Mouse (Mus musculus) layer of hippocampus, adult 2 months (tissue): ENCODE data around the gene Kcnma1. TPM values are rescaled to one million over a fixed set of nuclear protein-coding genes. Genes with fewer than 3 reads are reported as not detected.
A peak's percentile ranks its signal among the peaks of the same experiment; 100 is the strongest.

Source experiments
- DNase-seq, 2 experiments: peaks; one replicate each; pipeline ENCODE4 v3.0.0; 2022; ENCODE audit warnings: low spot score in 2 of 2
- H3K27ac ChIP-seq: fragments of 200-600 bp; 2 replicates; pipeline ENCODE4 v1.8.1; 2022
- H3K4me3 ChIP-seq: fragments of 200-600 bp; 2 replicates; pipeline ENCODE4 v1.8.1; 2022; ENCODE audit warnings: mild to moderate bottlenecking
- CTCF ChIP-seq: fragments of 200-600 bp; conservative IDR thresholded peaks from 2 replicates; pipeline ENCODE4 v1.8.1; 2022; ENCODE audit warnings: antibody characterized with exemption, mild to moderate bottlenecking, moderate library complexity
- total RNA-seq, 2 experiments: library from RNA; stranded (reverse); gene quantifications; 2 replicates each; pipeline ENCODE4 v1.2.3; 2021

The Kcnma1 gene
- total RNA-seq, 2 experiments from 2014 or later, result 141 to 145 TPM

DNA sequence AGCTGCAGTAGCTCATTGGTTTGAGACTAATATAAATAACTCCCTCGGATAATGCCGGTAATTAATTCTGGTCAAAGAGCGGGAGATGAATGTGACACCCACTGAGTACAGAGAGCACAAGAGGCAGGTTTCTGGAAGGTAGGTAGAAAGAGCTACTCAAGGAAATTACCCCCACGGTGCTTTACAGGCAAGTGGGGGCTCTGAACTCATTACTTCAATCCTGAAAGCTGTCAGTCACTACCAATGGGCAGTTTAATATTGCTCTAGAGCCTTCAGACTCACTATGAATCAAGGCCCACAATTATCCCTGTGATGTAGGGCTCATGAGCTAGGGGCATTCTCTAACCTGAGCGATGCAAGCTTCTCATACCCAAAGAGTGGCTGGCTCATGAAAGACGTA, 79.3 kb downstream of the Kcnma1 start:
- H3K27ac ChIP-seq, result no peak overlapping the region
- TF ChIP-seq CTCF, result no peak
- no peak overlapping the region for H3K4me3 ChIP-seq
- DNase-seq, result no peak

DNA sequence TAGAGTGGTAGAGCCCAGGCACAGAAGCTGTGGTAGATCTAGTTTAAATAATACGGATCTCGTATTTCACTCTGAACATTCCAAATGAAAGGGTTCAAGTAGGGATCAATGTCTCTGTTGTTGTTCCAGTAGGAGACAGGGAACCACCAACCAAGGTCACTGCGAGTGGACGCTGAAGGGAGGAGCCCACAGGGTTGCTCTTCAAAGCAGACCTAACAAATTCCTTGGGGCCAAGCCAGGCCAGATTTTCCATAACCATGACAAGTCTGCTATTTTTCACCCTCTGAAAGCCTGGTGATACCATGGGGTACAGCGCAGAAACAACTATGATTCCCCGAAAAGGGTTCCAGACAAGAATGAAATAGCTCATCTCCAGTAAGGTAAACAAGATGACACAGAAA, 82.6 kb downstream of the Kcnma1 start:
- no peak for DNase-seq
- no peak overlapping the region for H3K27ac ChIP-seq
- H3K4me3 ChIP-seq, result no peak overlapping the region
- TF ChIP-seq CTCF, result no peak

- DNase-seq, result no peak
- Histone ChIP-seq H3K4me3 (no peak overlapping the region), H3K27ac (no peak overlapping the region)
- TF ChIP-seq CTCF, result no peak
These were observed 85.1 kb downstream of the Kcnma1 start for GRCm38 (mm10) chr14:23929168-23929567.

GRCm38 (mm10) chr14:23923356-23923755, 90.9 kb downstream of the Kcnma1 start:
- Histone ChIP-seq H3K4me3 (no peak overlapping the region), H3K27ac (no peak overlapping the region)
- TF ChIP-seq CTCF, result no peak
- DNase-seq, result no peak

GRCm38 (mm10) chr14:23922755-23923154, 91.5 kb downstream of the Kcnma1 start:
- no peak for TF ChIP-seq CTCF
- Histone ChIP-seq H3K4me3 (no peak overlapping the region), H3K27ac (no peak overlapping the region)
- no peak for DNase-seq

DNA sequence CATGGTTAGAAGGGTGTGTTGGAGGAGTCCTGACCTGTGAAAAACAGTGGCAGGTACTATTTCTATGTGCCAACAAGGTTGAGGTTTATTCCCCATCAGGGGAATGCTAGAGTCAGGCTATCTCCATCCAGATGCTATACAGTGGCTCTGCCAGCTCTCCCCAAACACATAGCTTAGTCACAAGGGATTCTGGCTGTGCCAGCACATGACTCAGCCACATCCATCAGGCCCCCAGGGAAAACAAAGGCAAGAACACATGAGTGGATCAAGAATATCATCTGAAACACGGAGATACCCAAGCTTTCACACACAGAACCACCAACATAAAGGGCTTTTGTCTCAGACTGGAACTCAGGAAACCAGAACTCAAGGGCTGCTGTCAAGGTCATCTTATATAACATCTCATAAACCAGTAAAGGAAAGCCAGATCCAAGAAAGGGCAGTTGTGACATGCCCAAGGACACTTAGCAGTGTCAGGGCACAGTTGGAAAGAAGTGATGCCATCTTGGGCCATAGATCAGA, 103.1 kb downstream of the Kcnma1 start:
- DNase-seq, result peak in 1 of 2 experiments; percentile 32
- no peak for TF ChIP-seq CTCF
- H3K4me3 ChIP-seq, result no peak overlapping the region
- H3K27ac ChIP-seq, result peak overlapping the region; percentile 55

DNA sequence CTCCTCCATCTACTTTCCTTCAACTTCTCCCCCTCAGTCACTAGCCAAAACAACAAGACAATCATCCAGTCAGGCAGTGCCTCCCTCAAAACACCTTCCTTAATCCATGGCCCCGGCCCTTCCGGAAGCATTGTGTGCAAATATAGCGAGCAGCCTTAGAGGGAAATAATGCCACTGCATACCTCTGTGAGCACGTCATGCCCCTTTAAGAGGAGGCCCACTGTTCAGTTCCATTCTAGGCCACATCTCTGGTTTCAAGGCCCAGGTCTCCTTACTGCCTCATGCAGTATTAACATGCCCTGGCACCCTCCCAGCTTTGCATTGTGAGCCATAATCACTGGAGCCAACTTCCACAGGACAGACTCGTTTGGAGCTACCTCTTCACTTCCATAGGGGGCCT, 105.7 kb downstream of the Kcnma1 start:
- TF ChIP-seq CTCF, result no peak

DNA sequence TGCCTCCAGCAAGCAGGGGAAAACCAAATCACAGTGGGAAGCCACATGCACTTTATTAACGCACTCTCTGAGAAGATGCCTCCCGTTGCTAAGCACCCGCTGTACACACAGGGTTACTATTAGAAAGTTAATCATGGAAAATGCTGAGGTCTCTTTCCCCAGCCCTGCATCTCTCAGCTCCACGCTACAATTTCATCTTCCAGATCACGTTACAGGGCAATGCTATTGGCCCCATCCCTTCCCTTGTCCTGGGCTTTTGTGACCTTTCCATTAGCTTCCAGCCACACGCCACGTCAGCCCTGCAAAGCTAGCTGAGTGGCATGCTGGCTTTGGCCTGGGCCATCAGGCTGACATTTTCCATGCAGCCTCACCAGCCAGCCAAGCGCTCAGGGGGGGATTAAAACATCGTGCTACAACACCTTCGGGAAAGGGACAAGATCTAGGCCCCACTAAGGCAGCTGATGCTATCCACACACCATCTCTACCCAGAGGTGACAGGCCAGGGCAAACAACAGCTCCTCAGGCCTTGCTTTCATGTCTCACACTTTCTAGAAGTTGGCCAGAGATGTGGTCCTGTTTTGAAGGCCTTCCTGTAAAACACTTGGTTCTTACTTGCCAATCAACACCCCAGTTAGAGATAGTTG, 111.5 kb downstream of the Kcnma1 start:
- H3K4me3 ChIP-seq, result no peak overlapping the region
- TF ChIP-seq CTCF, result no peak
- peak overlapping the region; percentile 74 for H3K27ac ChIP-seq
- DNase-seq, result peak; percentile 37 to 42

More for the DNA sequence above, 105.7 kb downstream of the Kcnma1 start:
- H3K27ac ChIP-seq, result no peak overlapping the region
- no peak overlapping the region for H3K4me3 ChIP-seq
- no peak for DNase-seq

DNA sequence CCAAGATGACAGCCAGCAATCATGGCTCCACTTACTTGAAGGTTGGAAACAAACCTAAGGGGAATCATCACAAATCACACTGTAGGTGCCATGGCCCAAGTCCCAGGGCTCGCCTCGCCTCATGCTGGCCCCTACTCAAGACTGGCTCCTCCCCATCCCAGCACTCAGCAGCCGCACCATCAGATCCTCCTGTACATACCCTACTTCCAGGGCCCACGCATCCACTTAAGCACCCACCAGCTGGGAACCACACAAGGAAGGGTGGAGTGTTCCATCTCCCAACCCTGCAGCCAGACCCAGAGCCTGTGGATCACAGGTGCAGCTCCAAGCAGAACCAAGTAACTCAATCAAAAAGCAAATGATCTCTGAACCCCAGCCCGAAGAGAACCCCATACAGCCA, 114.8 kb downstream of the Kcnma1 start:
- H3K4me3 ChIP-seq, result no peak overlapping the region
- H3K27ac ChIP-seq, result 0 out of 2 replicates have a peak overlapping the region, but pooled peaks have one; percentile 18
- no peak for TF ChIP-seq CTCF
- DNase-seq, result no peak

DNA sequence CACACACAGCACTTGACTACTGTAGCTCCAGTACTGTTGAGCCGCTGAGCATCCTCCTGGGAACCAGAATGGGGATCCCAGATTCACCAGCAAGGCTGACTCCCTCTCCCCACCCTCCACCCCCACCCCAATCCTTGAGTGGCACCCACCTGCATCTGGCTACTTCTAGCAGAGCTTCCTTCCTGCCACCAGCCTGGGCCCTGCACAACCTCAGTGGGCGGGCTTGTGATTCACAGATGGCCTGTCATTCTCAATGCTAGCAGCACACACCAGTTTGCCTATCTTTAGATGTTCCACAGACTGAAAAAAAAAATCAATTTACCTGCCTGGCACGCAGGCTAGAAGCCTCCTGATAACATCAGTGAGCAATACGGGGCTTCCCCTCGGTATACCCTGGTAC, 116.5 kb downstream of the Kcnma1 start:
- peak; percentile 42 to 47 for DNase-seq
- no peak overlapping the region for H3K4me3 ChIP-seq
- H3K27ac ChIP-seq, result peak overlapping the region; percentile 70
- no peak for TF ChIP-seq CTCF

- Histone ChIP-seq H3K4me3 (no peak overlapping the region), H3K27ac (peak overlapping the region; percentile 70)
- no peak for DNase-seq
- no peak for TF ChIP-seq CTCF
These were observed 118.3 kb downstream of the Kcnma1 start for GRCm38 (mm10) chr14:23896036-23896435.

DNA sequence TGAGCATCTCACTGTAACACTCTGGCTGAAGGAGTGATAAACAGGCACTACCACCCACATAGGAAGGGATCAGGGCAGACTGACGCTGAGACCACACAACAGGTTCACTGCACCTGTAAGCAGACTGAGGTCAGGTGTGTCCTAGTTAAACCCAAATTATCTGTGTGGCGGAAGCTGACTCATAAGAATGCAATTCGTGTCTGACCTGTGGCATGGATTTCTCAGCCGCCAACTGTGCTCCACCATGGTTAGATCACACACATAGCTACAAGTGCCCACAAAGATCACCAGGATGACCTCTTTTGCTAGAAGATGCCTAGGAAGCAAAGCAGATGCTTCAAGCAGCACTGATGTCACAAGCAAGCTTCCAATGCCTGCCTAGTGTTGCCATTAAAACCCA, 128.2 kb downstream of the Kcnma1 start:
- TF ChIP-seq CTCF, result no peak
- Histone ChIP-seq H3K27ac (peak overlapping the region; percentile 85), H3K4me3 (no peak overlapping the region)
- DNase-seq, result no peak

DNA sequence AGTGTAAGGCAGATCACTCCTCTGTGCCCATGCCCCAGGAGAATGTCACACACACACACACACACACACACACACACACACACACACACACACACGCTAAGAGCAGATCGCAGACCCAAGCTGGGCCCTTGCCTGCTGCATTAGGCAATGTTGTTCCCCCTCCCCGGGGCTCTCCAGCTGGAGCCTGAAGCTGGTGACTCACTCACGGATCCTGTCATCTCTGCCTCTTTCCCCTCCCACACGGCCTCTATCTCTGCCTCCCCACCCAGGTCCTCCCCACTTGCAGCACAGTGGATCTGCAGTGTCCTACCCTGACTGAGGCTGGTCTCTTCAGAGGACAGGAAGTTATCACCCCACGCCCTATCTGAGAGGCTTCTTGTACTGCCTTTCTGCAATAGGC, 128.8 kb downstream of the Kcnma1 start:
- peak; percentile 82 to 90 for DNase-seq
- no peak for TF ChIP-seq CTCF
- Histone ChIP-seq H3K27ac (peak overlapping the region; percentile 87), H3K4me3 (no peak overlapping the region)

DNA sequence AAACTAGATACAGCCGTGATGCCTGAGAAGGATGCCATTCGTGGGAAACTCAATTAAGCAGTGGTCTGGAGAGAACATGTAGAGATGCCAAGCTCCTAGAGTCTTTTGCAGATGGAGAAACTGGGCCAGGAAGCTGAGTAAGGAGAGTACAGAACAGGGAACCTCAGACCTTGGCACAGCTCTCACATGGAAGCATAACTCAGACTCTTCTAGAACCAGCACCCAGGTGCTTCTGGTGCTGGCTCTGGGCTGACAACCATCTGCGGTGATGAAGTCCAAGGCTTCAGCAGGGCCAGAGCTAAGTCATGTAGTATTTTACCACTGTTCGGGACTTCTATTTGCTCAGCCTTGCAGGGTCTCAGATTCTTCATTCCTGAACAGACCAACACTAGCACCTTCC, 129.2 kb downstream of the Kcnma1 start:
- Histone ChIP-seq H3K27ac (peak overlapping the region; percentile 87), H3K4me3 (no peak overlapping the region)
- TF ChIP-seq CTCF, result no peak
- DNase-seq, result peak in 1 of 2 experiments; percentile 38
